Mouse (Mus musculus) layer of hippocampus, postnatal 10 days (tissue): Measurements from ENCODE around the gene Defb23. TPM values are rescaled to one million over a fixed set of nuclear protein-coding genes. Genes with fewer than 3 reads are reported as not detected.
"Not testable (repeated sequence)": the region's sequence is repeated elsewhere in the genome, so short reads cannot be mapped to it uniquely, and the experiment has no call there.

Experiments
- DNase-seq, 2 experiments: peaks; one replicate each; pipeline ENCODE4 v3.0.0; 2021; ENCODE audit warnings: low spot score in 2 of 2
- total RNA-seq, 2 experiments: library from RNA; stranded (reverse); gene quantifications; 2 replicates each; pipeline ENCODE4 v1.2.3; 2021

Gene Defb23
- total RNA-seq, 2 experiments from 2014 or later, result not detected

- peak; percentile 92 to 94 for DNase-seq
Measured at GRCm38 (mm10) chr2:152436983-152437860, 27.2 kb downstream of the Defb23 start.

DNA sequence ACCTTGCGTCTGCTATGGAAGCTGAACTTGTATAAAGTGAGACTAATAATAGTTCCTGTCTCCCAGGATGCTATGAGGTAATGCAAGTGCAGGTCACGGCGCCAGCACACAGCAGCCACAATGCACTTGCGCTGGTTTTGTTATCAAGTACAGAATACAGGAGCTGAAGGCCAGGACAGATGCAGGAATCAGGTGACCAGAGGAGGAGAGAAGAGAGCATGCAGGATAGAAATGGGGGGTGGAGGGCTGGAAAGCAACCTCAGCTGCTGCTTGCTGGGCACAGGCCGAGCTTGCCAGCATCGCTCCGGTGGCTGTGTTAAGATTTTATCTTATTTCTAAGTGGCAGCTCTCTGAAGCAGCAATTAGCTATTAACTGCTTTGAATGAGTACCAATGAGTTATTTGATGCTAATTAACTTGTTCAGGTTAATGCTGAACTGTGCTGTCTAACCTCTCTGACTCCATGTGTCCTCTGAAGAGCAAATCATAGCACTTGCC is 28.0 kb downstream of the Defb23 start:
- DNase-seq, result no peak

DNA sequence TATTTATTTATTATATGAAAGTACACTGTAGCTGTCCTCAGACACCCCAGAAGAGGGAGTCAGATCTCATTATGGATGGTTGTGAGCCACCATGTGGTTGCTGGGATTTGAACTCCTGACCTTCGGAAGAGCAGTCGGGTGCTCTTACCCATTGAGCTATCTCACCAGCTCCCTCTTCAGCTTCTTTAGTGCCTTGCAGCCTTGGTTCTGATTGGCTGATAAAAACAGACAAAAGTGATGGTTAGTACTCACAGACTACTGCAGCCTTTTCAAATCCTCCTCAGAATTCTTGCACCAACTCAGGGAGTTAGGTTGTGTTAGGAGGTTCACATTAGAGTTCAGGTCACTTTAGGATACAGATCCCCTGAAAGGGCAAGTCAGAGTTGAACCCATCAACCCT is 35.9 kb downstream of the Defb23 start:
- not testable (repeated sequence) for DNase-seq

DNA sequence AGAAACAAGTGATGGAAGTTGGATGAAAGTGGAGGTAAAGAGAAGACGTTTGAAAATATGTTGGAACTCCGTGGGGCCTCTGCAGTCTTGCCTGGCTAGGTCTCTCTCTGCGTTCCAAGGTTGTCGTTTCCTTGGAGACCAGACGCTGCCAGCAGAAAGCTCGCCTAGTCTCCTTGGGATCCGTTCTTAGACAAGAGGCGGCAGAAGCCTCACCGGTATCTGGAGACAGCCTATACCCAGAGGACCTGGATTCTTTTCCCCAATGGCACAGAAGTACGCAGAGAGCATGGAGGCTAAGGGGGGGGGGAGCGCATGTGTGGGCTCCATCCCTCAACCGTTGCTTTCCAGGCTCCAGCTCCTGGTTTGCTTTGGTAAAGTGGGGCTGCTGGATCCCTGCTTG is 36.9 kb downstream of the Defb23 start:
- DNase-seq, result no peak

- DNase-seq, result no peak
Measured at GRCm38 (mm10) chr2:152415786-152416185, 48.6 kb downstream of the Defb23 start.

DNA sequence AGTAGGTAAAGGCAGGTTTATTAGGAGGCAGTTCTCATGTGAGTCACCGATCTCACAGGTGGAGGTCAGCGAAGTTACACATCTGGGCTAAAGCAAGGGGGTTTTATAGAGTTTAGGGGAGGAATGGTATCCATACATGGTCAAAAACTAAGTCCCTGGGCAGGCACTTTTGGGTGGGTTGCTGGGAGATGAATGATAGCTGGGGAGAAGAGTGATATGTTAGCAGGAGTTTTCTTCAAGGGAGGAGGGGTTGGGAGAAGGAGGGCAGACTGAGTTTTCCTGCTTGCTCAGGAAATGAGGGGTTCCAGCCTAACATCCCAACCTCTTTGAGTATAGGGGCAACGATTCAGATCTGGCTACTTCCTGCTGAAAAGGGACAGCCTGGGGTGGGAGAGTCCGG is 49.1 kb downstream of the Defb23 start, which contains the start of gene 6820408C15Rik:
Gene 6820408C15Rik, plus strand, starts transcription at position 301 of the 400 bp plus-strand sequence.
- DNase-seq, result no peak

GRCm38 (mm10) chr2:152414591-152415165 is 49.7 kb downstream of the Defb23 start, which contains the start of gene Zcchc3:
Zcchc3 (minus strand) TSS chr2:152415027.
- DNase-seq, result peak; percentile 86 to 88

GRCm38 (mm10) chr2:152413765-152414584 is 50.4 kb downstream of the Defb23 start:
- DNase-seq, result peak; percentile 50 to 51

GRCm38 (mm10) chr2:152413158-152413764 is 51.2 kb downstream of the Defb23 start:
- no peak for DNase-seq

GRCm38 (mm10) chr2:152412526-152413157 is 51.8 kb downstream of the Defb23 start:
- DNase-seq, result peak in 1 of 2 experiments; percentile 32

DNA sequence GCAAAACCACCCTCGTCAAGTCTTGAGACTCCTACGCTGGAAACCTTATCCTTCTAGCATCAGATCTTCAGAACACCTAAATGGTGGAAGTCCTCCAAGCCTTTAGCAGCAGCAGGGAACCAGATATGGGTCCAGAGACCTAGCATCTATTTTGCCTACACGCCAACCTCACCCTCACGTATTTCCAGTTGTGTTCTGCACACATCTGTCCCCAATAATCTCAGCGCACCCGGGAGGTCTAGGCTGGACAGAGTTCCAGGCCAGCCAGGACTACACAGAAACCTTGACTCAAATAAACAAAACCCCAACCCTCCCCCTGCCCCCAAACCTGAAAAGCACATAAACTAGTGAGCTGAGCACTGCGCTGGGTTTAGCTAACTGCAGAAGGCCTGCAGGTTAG is 52.9 kb downstream of the Defb23 start:
- DNase-seq, result no peak

GRCm38 (mm10) chr2:152410971-152411371 is 53.4 kb downstream of the Defb23 start:
- DNase-seq, result peak; percentile 83 to 87

DNA sequence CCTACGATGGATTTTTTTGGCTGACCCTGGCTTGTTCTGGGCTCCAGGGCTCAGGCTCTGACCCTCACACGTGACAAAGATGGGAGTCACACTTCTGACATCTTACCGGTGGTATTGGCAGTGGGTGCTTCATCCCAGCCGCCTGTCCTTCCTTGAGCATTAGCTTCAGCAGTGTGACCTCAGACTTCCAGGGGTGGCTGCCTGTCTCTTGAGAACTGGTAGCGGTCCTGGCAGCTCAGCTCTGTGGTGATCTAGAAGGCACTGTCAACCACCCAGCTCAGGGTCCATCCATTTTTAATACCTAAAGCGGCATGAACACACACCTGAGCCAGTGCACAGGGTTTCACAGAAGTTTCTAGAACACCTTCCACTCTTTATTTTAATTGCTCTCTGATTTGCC is 54.6 kb downstream of the Defb23 start:
- no peak for DNase-seq

Other genes starting within 250 kb of the Defb23 start
- 100 to 1,000 TPM; 112 to 127 TPM for gene Csnk2a1, start 237.8 kb downstream of the Defb23 start, total RNA-seq
- 10 to 100 TPM; 47.6 to 52.3 TPM for gene Tbc1d20, start 170.8 kb downstream of the Defb23 start, total RNA-seq
- 100 to 1,000 TPM; 101 to 102 TPM for gene Rbck1, start 132.0 kb downstream of the Defb23 start, total RNA-seq
- under 1 TPM; 0.30 to 0.58 TPM for gene Trib3, start 120.6 kb downstream of the Defb23 start, total RNA-seq
- gene Nrsn2, start 88.0 kb downstream of the Defb23 start, total RNA-seq, result 10 to 100 TPM; 35.3 to 35.4 TPM
- 10 to 100 TPM; 37.5 to 38.1 TPM for gene Sox12, start 66.6 kb downstream of the Defb23 start, total RNA-seq
- gene Zcchc3, start 49.6 kb downstream of the Defb23 start, total RNA-seq, result 10 to 100 TPM in 1 of 2 experiments, 1 to 10 TPM in 1; 9.9 to 12.1 TPM
- gene 6820408C15Rik, start 49.0 kb downstream of the Defb23 start, total RNA-seq, result 1 to 10 TPM; 3.5 to 4.3 TPM
- not detected for gene Defb20, start 12.4 kb upstream of the Defb23 start, total RNA-seq
- not detected for gene Defb22, start 25.5 kb upstream of the Defb23 start, total RNA-seq
- gene Defb26, start 47.1 kb upstream of the Defb23 start, total RNA-seq, result not detected
- not detected for gene Defb28, start 53.6 kb upstream of the Defb23 start, total RNA-seq
- not detected for gene Defb29, start 75.5 kb upstream of the Defb23 start, total RNA-seq
- gene Gm17416, start 104.7 kb upstream of the Defb23 start, total RNA-seq, result not detected
- gene Defb21, start 108.1 kb upstream of the Defb23 start, total RNA-seq, result not detected
- gene Defb19, start 115.7 kb upstream of the Defb23 start, total RNA-seq, result not detected
- gene Defb45, start 134.8 kb upstream of the Defb23 start, total RNA-seq, result not detected
- gene Defb36, start 139.7 kb upstream of the Defb23 start, total RNA-seq, result not detected
- gene Defb25, start 158.4 kb upstream of the Defb23 start, total RNA-seq, result not detected
- gene Rem1, start 162.3 kb upstream of the Defb23 start, total RNA-seq, result under 1 TPM; 0.91 to 0.96 TPM
- gene H13, start 204.8 kb upstream of the Defb23 start, total RNA-seq, result 100 to 1,000 TPM; 109 to 114 TPM
- 10 to 100 TPM; 25.3 to 25.7 TPM for gene Mcts2, start 222.4 kb upstream of the Defb23 start, total RNA-seq